Mouse (Mus musculus) erythroblast, embryonic 14.5 days (primary cell): Measurements from ENCODE around the gene Slc27a5. TPM values are rescaled to one million over a fixed set of nuclear protein-coding genes. Genes with fewer than 3 reads are reported as not detected.

Experiments
- H3K27me3 ChIP-seq: 2 replicates; pipeline ENCODE4 v1.6.1; 2012; ENCODE audit warnings: inconsistent platforms; ENCODE audit not compliant: control insufficient read depth
- H3K36me3 ChIP-seq: 2 replicates; pipeline ENCODE4 v1.6.1; 2012; ENCODE audit warnings: mild to moderate bottlenecking, inconsistent platforms; ENCODE audit not compliant: control insufficient read depth
- H3K4me1 ChIP-seq: 2 replicates; pipeline ENCODE4 v1.6.1; 2012; ENCODE audit warnings: inconsistent platforms; ENCODE audit not compliant: control insufficient read depth
- H3K4me3 ChIP-seq: replicated peaks from 2 replicates; pipeline ENCODE3; 2012; ENCODE audit warnings: moderate library complexity, mild to moderate bottlenecking, inconsistent platforms
- H3K9me3 ChIP-seq: 2 replicates; pipeline ENCODE4 v1.6.1; 2012; ENCODE audit warnings: low read length, inconsistent platforms, mixed read lengths; ENCODE audit not compliant: control insufficient read depth
- GATA1 ChIP-seq: IDR thresholded peaks from 2 replicates; pipeline ENCODE4 v1.6.1; 2012; ENCODE audit warnings: low read length, inconsistent platforms, mixed read lengths
- TAL1 ChIP-seq: IDR thresholded peaks from 3 replicates; pipeline ENCODE4 v1.6.1; 2012; ENCODE audit warnings: low read length, inconsistent platforms, mixed read lengths
- polyA plus RNA-seq: library from polyadenylated mRNA; stranded (reverse); fragments of >175 nt; gene quantifications from 2 replicates; pipeline ENCODE4 v1.2.3, GENCODE M21; 2012

The Slc27a5 gene
- not detected in 2 replicates for polyA plus RNA-seq

DNA sequence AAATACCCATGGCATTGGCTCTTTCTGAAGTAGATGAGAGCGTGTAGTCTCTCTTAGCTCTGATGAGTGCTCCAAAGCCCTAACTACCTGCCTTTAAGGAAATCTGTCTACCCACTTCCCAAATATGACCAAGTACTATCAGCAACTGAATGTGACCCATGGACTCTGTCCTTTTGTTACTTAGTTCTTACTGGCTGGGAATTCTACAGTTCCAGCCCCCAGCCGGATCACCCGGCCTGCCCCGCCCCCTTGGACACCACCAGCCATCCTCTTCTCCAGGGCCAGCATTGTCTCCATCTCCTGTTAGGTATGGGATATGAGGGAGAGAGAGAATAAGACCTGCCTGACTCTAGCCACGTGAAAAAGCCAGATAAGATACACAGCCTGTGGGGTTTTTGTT lies at the start of gene Slc27a5:
Gene Slc27a5, minus strand, starts transcription at position 140 of the 400 bp plus-strand sequence.
- H3K4me3 ChIP-seq = no peak within 1 kb of the TSS
- H3K36me3 ChIP-seq = no peaks in the 10 kb centered on the region
- H3K4me1 ChIP-seq = no peaks in the 10 kb centered on the region
- peaks cover 6% of the 10 kb centered on the region for H3K27me3 ChIP-seq
- no peak for TF ChIP-seq TAL1
- no peak for TF ChIP-seq GATA1
- no peaks in the 10 kb centered on the region for H3K9me3 ChIP-seq

DNA sequence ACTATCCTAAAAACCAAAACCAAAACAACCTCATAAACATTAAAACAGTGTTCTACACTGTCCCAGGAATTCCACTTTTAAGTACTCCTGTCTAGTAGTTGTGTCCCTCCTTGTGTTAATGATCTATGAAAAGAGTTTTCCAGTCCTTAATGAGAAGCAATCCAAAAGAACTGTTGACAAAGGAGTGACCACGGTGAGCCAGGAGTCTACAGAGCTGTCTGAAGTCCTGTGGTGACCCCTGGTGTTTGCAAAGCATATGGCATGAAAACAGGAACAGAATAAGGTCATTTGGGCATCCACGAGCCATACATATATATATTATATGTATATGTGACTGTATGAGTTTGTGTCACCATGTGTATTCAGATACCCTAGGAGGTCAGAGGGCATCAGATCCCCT lies 48.1 kb upstream of the Slc27a5 start:
- TF ChIP-seq GATA1 (no peak), TAL1 (no peak)
- Histone ChIP-seq H3K27me3 (peaks cover 50% of the 10 kb centered on the region), H3K9me3 (peaks cover 20% of the 10 kb centered on the region), H3K36me3 (no peaks in the 10 kb centered on the region; the same call in 1 of the 2 replicates), H3K4me1 (peaks cover 17% of the 10 kb centered on the region), H3K4me3 (no peak overlapping the region)

DNA sequence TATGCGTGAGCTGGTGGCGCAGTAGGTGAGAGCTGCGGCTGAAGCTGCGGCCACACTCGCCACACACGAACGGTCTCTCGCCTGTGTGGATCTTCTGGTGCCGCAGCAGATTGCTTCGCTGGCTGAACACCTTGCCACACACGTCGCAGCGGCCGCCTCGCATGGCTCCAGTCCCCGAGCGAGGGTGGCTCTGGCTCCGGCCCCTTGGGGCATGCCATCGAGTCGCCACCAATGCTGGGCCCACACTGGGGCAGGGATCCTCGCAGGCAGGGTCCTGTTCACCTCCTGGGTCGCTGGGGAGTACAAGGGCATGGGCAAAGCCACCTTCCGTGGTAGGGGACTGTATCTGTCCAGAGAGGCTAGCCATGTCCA lies 46.2 kb upstream of the Slc27a5 start:
- Histone ChIP-seq H3K4me3 (peak overlapping the region; percentile 10), H3K9me3 (peaks cover 20% of the 10 kb centered on the region), H3K36me3 (peaks cover 3% of the 10 kb centered on the region), H3K27me3 (peaks cover 58% of the 10 kb centered on the region), H3K4me1 (peaks cover 20% of the 10 kb centered on the region)
- TF ChIP-seq TAL1 = no peak
- TF ChIP-seq GATA1 = no peak

GRCm38 (mm10) chr7:13043445-13044253 lies 45.7 kb upstream of the Slc27a5 start:
- H3K4me1 ChIP-seq = peaks cover 26% of the 10 kb centered on the region
- no peak for TF ChIP-seq GATA1
- TF ChIP-seq TAL1 = no peak
- H3K27me3 ChIP-seq = peaks cover 58% of the 10 kb centered on the region
- peak overlapping the region; percentile 22 for H3K4me3 ChIP-seq
- peaks cover 20% of the 10 kb centered on the region for H3K9me3 ChIP-seq
- peaks cover 3% of the 10 kb centered on the region for H3K36me3 ChIP-seq

- H3K36me3 ChIP-seq = peaks cover 3% of the 10 kb centered on the region
- H3K9me3 ChIP-seq = peaks cover 20% of the 10 kb centered on the region
- H3K4me3 ChIP-seq = no peak overlapping the region
- H3K27me3 ChIP-seq = peaks cover 56% of the 10 kb centered on the region
- peaks cover 31% of the 10 kb centered on the region for H3K4me1 ChIP-seq
- TF ChIP-seq TAL1 (no peak), GATA1 (no peak)
These were observed 45.1 kb upstream of the Slc27a5 start for GRCm38 (mm10) chr7:13043120-13043444.

GRCm38 (mm10) chr7:13042511-13042910 lies 44.5 kb upstream of the Slc27a5 start:
- H3K4me1 ChIP-seq = peaks cover 31% of the 10 kb centered on the region
- H3K27me3 ChIP-seq = peaks cover 56% of the 10 kb centered on the region
- H3K4me3 ChIP-seq = no peak overlapping the region
- no peak for TF ChIP-seq GATA1
- no peak for TF ChIP-seq TAL1
- peaks cover 3% of the 10 kb centered on the region for H3K36me3 ChIP-seq
- peaks cover 20% of the 10 kb centered on the region for H3K9me3 ChIP-seq

DNA sequence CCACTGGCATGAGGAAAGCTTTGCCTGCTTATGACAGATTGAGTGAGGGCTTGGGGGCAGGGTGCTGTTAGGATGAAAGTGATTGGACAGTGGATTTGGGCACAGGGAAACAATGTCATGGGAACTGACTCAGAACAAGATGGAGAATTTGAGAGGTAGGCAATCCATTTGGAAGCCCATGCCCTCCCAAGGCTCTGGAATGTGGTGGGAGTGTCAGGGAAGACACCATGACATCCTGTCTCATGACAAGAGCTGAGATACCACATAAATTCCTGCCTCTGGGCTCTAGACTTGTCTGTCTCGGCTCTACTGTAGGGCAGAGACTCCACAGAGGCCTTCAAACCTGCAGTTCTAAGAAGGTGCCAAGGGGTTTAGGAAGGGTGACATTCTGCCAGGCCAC lies 43.3 kb upstream of the Slc27a5 start:
- TF ChIP-seq GATA1 = no peak
- no peak for TF ChIP-seq TAL1
- Histone ChIP-seq H3K4me1 (peaks cover 43% of the 10 kb centered on the region), H3K9me3 (peaks cover 20% of the 10 kb centered on the region), H3K27me3 (peaks cover 56% of the 10 kb centered on the region), H3K36me3 (peaks cover 8% of the 10 kb centered on the region), H3K4me3 (no peak overlapping the region)

DNA sequence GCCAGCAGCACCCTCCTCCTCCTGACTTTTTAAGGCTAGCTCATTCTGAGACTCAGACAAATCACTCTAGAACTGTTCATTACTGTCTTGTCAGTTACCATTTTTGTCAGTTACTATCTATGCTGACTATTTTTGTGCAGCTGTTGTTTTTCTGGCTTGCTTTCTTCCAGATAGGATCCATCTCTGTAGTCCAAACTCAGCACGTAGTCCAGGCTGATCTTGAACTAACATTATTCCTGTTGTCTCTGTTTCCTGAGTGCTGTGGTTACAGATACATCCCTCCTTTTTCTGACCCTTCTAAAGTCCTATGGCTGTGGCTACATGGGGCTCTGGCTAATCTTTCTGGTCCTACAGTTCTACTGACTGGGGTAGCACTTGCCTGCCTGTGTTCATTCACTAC lies 41.2 kb upstream of the Slc27a5 start:
- peaks cover 57% of the 10 kb centered on the region for H3K4me1 ChIP-seq
- peaks cover 24% of the 10 kb centered on the region for H3K36me3 ChIP-seq
- H3K9me3 ChIP-seq = peaks cover 16% of the 10 kb centered on the region
- H3K4me3 ChIP-seq = peak overlapping the region; percentile 85
- TF ChIP-seq GATA1 = no peak
- TF ChIP-seq TAL1 = no peak
- peaks cover 39% of the 10 kb centered on the region for H3K27me3 ChIP-seq

DNA sequence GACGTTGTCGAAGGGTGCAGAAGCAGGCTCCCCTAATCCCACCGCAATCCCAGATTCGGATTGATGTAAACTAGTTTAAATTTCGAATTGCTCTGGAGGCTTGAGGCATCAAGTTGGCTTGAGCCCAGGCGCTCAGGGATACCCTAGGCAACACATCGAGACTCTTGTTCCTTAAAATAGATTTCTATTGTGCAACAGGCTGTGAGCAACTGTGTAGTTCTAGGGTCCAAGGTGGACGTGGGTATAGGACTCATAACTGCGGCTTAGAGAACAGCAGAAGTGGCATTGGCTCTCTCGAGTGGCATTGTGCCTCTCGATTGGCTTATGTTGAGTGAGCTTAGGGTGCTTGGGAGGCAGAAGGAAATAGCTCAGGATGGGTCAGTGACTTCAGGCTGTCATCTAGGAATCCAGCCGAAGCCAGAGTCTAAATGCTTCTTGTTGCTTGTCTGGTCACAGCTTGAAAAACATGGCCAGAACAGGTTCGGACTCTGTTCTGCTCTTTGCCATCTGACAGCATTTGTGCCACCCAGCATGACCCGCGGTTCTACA lies 40.7 kb upstream of the Slc27a5 start:
- Histone ChIP-seq H3K36me3 (peaks cover 29% of the 10 kb centered on the region), H3K4me3 (peak overlapping the region; percentile 85), H3K4me1 (peaks cover 57% of the 10 kb centered on the region), H3K9me3 (peaks cover 11% of the 10 kb centered on the region), H3K27me3 (peaks cover 34% of the 10 kb centered on the region)
- no peak for TF ChIP-seq GATA1
- no peak for TF ChIP-seq TAL1
